Mouse (Mus musculus) embryonic fibroblast, embryonic 13.5 days (primary cell): ENCODE data around the gene Oaz3. TPM values are rescaled to one million over a fixed set of nuclear protein-coding genes. Genes with fewer than 3 reads are reported as not detected.
A peak's percentile ranks its signal among the peaks of the same experiment; 100 is the strongest.

Experiments used
- H3K27ac ChIP-seq: 2 replicates; pipeline ENCODE4 v1.5.1; 2012; ENCODE audit warnings: low read length, control low read depth, inconsistent platforms; ENCODE audit not compliant: insufficient read depth
- H3K4me1 ChIP-seq: 2 replicates; pipeline ENCODE4 v1.6.1; 2011; ENCODE audit warnings: low read length; ENCODE audit not compliant: control insufficient read depth, insufficient read depth
- H3K4me3 ChIP-seq: 2 replicates; pipeline ENCODE4 v1.5.1; 2011; ENCODE audit warnings: mild to moderate bottlenecking, control low read depth, low read length; ENCODE audit not compliant: insufficient read depth
- CTCF ChIP-seq: IDR thresholded peaks from 2 replicates; pipeline ENCODE4 v1.5.1; 2011; ENCODE audit warnings: mild to moderate bottlenecking, control low read depth, low read length, moderate library complexity, borderline replicate concordance; ENCODE audit not compliant: insufficient read depth
- POLR2A ChIP-seq: IDR thresholded peaks from 2 replicates; pipeline ENCODE4 v1.6.1; 2011; ENCODE audit warnings: low read depth, mild to moderate bottlenecking, control low read depth, low read length, moderate library complexity
- polyA plus RNA-seq: library from polyadenylated mRNA; stranded (reverse); fragments of >200 nt; gene quantifications from 2 replicates; pipeline ENCODE4 v1.2.4, GENCODE M21; 2011; ENCODE audit warnings: low read depth; ENCODE audit not compliant: missing spikeins, insufficient read length

Oaz3 gene
- polyA plus RNA-seq, 1 experiment, result not detected

- no peak for TF ChIP-seq CTCF
- no peak for TF ChIP-seq POLR2A
- Histone ChIP-seq H3K27ac (no peak overlapping the region), H3K4me1 (no peaks in the 10 kb centered on the region), H3K4me3 (no peak overlapping the region)
Measured at GRCm38 (mm10) chr3:94457055-94457454, 13.3 kb upstream of the Oaz3 start.

GRCm38 (mm10) chr3:94456529-94457000 is 12.8 kb upstream of the Oaz3 start:
- TF ChIP-seq CTCF (0 out of 2 replicates have a peak, but pooled peaks have one; percentile 33), POLR2A (no peak)
- H3K4me1 ChIP-seq, result no peaks in the 10 kb centered on the region
- H3K27ac ChIP-seq, result no peak overlapping the region
- H3K4me3 ChIP-seq, result no peak overlapping the region

GRCm38 (mm10) chr3:94449377-94449776 is 5.7 kb upstream of the Oaz3 start:
- peaks cover 3% of the 10 kb centered on the region; the same call in 1 of the 2 replicates for H3K4me1 ChIP-seq
- TF ChIP-seq POLR2A, result no peak
- H3K27ac ChIP-seq, result no peak overlapping the region
- H3K4me3 ChIP-seq, result no peak overlapping the region

GRCm38 (mm10) chr3:94442951-94443596 is 641 bp downstream of the Oaz3 start, which contains the start of gene Mrpl9:
Gene Mrpl9, plus strand, starts transcription at chr3:94443318.
- Histone ChIP-seq H3K4me3 (peak within 1 kb of the TSS; percentile 98), H3K27ac (no peak within 1 kb of the TSS), H3K4me1 (peaks cover 5% of the 10 kb centered on the region; the same call in 1 of the 2 replicates)
- TF ChIP-seq POLR2A, result peak; percentile 93
- TF ChIP-seq CTCF, result no peak

GRCm38 (mm10) chr3:94441182-94441581 is 2.5 kb downstream of the Oaz3 start:
- peaks cover 5% of the 10 kb centered on the region; the same call in 1 of the 2 replicates for H3K4me1 ChIP-seq
- no peak overlapping the region for H3K4me3 ChIP-seq
- TF ChIP-seq POLR2A (no peak), CTCF (no peak)
- H3K27ac ChIP-seq, result no peak overlapping the region

GRCm38 (mm10) chr3:94436420-94436819 is 7.3 kb downstream of the Oaz3 start:
- TF ChIP-seq CTCF, result no peak
- TF ChIP-seq POLR2A, result no peak
- no peak overlapping the region for H3K27ac ChIP-seq
- no peaks in the 10 kb centered on the region for H3K4me1 ChIP-seq
- no peak overlapping the region for H3K4me3 ChIP-seq

- Histone ChIP-seq H3K27ac (no peak overlapping the region), H3K4me1 (no peaks in the 10 kb centered on the region), H3K4me3 (no peak overlapping the region)
- TF ChIP-seq POLR2A (no peak), CTCF (no peak)
Measured at GRCm38 (mm10) chr3:94434305-94434704, 9.4 kb downstream of the Oaz3 start.

GRCm38 (mm10) chr3:94430980-94431379 is 12.7 kb downstream of the Oaz3 start:
- TF ChIP-seq CTCF (no peak), POLR2A (no peak)
- Histone ChIP-seq H3K27ac (no peak overlapping the region), H3K4me1 (no peaks in the 10 kb centered on the region), H3K4me3 (no peak overlapping the region)

- Histone ChIP-seq H3K4me3 (peak within 1 kb of the TSS; percentile 48), H3K4me1 (no peaks in the 10 kb centered on the region), H3K27ac (no peak within 1 kb of the TSS)
- peak; percentile 52; the same call in 1 of the 2 replicates for TF ChIP-seq POLR2A
- TF ChIP-seq CTCF, result no peak
Measured at GRCm38 (mm10) chr3:94413031-94413679, 30.6 kb downstream of the Oaz3 start, which contains the start of gene Tdrkh. Gene Tdrkh, plus strand, starts transcription at chr3:94413273.

- no peak overlapping the region for H3K27ac ChIP-seq
- TF ChIP-seq CTCF, result no peak
- no peak for TF ChIP-seq POLR2A
- peak overlapping the region; percentile 48 for H3K4me3 ChIP-seq
- H3K4me1 ChIP-seq, result no peaks in the 10 kb centered on the region
Measured at GRCm38 (mm10) chr3:94412530-94412929, 31.2 kb downstream of the Oaz3 start.
